Mouse (Mus musculus): ENCODE measurements around the gene Ccnjl.

Ccnjl gene

DNA sequence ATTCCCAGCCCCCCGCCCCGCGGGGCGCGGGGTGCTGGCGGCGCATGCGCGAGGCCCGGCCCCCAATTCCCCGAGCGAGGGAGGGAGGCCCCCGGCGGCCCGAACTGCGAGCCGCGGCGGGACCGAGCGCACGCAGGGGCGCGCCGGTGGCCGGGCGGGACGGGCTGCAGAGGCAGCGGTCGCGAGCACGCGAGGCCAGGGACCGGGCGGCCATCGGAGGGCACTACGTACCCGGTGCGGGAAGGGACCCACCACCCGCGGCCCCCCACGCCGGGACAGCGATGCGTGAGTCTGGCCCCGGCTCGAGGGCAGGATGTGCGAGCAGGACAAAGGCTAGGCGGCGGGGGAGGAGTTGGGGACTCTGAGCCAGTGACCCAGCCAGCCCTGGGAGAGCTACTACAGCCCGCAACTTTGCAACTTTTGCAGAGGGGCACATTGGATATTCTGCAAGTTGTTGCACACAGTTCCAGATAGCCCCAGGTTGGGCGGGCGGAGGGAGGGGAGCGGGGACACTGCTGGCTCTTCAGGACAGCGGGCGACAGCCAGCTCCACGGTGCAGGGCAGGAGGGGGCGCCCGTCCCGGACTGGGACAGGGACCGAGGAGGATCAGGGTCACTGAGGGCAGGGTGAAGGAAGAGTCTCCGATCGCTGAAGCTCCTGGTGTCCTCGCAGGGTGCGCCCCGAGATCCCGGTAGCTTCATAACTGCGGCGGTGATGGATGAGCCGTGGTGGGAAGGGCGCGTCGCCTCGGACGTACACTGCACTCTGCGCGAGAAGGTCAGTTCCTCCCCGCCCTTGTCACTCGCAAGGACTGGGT is at the start of gene Ccnjl:
TSS of gene Ccnjl (plus strand) at position 102 of the 817 bp plus-strand sequence.
- peak; percentile 51 to 69 for DNase-seq (ENCODE audit: low spot score in 2 of 2)

- DNase-seq (ENCODE audit: low spot score in 2 of 2): no peak
These were observed 49.2 kb upstream of the Ccnjl start for GRCm38 (mm10) chr11:43479376-43479775.

DNA sequence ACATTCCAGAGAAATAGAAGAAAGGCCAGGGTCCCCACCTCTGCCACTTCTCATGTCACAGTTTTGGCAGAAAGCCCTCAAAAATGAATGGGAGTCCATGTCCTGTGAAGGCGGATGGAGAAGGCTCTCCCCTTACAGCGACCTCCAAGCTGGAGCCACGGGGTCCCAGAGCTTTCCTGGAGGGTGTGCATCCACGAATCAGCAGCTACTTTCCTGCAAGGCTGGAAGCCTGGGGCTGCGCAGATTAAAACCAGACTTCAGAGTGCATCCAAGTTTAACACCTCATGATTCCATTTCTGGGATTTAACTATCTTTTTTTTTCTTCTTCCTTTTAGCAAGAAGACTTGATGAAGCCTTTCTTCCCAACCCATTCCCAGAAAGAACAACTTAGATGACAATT is 48.0 kb upstream of the Ccnjl start:
- no peak for DNase-seq (ENCODE audit: low spot score in 2 of 2)

GRCm38 (mm10) chr11:43481672-43482522 is 46.7 kb upstream of the Ccnjl start:
- DNase-seq (ENCODE audit: low spot score in 2 of 2): no peak

GRCm38 (mm10) chr11:43483122-43483792 is 45.3 kb upstream of the Ccnjl start:
- no peak for DNase-seq (ENCODE audit: low spot score in 2 of 2)

DNA sequence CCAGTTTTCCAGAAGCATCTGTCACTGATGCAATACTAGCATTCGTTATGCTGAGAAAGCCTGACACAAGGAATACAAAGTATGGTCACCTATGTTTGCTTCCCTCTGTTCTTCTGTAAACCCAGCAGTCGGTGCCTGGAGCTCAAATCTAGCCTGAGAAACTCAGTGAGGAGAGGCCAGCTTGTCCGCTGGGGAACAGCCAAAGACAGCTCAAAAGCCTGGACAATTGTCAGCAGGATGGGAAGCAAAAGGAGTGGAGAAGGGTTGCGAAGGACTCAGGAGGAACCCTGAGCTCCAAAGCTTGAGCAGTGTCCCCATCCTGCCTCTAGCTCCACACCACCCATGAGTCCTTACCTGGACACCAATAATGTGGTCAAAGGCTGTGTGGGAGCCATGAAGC is 44.5 kb upstream of the Ccnjl start:
- no peak for DNase-seq (ENCODE audit: low spot score in 2 of 2)

- DNase-seq (ENCODE audit: low spot score in 2 of 2): no peak
These were observed 43.9 kb upstream of the Ccnjl start for GRCm38 (mm10) chr11:43484652-43485051.

DNA sequence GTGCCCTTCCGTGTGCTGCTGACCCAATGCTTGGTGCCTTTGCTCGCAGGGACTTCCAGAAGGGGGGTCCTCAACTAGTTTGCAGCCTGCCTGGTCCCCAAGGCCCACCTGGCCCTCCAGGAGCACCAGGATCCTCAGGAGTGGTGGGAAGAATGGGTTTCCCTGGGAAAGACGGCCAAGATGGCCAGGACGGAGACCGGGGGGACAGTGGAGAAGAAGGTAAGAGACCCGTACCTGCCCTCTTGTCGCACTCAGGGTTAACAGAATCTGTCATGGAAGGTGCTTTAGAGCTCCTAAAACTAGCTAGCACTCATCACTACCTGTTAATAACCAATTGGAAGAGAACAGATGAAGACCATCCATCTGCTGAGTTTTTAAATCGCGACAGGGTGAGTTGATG is 42.7 kb upstream of the Ccnjl start:
- no peak for DNase-seq (ENCODE audit: low spot score in 2 of 2)

DNA sequence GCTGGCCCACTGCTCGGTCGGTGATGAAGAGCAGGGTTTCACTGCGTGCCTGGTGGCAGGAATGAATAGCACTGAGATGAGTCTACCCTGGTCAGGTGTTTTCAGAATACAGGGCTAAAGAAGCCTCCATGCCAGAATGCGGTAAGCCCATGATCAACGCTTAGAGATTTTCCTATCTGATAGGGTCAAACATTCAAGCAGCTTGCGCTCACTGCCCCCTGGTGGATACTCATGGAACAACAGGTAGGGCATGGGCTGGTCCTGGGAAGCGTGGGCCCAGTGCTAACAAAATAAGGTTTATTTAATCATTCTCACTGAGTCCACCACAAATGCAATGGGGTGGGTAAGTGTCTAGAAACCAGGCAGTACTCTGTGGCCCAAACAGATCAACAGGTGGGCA is 35.9 kb upstream of the Ccnjl start:
- DNase-seq (ENCODE audit: low spot score in 2 of 2): peak; percentile 78 to 84

DNA sequence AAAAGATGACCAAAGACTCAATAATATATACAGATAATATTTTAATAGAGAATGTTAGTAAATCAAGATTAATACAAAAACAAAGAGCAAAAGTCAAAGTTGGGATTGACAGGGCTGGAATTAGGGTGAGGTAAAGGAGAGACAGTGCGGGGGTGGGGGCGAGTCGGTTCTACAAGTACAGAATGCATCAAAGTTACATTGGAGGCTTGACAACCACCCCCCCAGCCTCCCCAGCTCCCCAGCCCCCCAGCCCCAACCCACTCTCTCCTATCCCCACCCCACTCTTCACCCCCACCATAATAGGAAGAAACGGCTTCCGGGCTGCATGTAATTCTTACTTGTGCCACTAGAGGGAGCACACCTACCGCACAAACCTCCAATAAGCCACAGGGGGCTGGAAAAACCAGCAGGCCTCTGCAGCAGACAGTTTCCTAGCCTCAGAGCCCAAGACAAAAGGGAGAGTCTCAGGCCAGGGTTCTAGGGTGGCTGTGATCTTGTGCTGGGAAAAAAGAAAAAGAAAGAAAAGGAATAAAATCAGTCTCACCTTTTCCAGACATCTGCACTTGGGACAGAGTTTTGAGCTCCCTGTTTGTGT is 34.7 kb upstream of the Ccnjl start:
- peak; percentile 76 to 87 for DNase-seq (ENCODE audit: low spot score in 2 of 2)

DNA sequence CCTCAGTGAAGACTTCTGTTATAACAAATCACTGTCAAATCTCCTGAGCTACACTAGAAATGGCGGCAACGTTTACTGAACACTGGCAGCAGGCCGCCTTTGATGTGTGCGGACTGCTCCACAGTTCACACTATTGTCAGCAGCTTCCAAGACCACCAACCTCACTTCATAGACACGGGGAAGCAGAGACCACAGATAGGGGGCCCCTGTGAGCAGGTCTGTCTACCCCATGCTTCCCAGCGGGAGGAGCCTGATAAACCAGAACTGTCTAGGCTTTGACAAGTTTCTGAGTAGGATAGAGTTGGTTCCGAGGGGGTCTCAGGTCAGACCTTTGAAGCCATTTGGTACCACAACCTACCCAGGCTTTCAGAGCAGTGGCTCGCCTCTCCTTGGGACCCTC is 33.5 kb upstream of the Ccnjl start:
- DNase-seq (ENCODE audit: low spot score in 2 of 2): peak in 1 of 2 experiments; percentile 43

GRCm38 (mm10) chr11:43495532-43495931 is 33.1 kb upstream of the Ccnjl start:
- DNase-seq (ENCODE audit: low spot score in 2 of 2): peak in 1 of 2 experiments; percentile 34

DNA sequence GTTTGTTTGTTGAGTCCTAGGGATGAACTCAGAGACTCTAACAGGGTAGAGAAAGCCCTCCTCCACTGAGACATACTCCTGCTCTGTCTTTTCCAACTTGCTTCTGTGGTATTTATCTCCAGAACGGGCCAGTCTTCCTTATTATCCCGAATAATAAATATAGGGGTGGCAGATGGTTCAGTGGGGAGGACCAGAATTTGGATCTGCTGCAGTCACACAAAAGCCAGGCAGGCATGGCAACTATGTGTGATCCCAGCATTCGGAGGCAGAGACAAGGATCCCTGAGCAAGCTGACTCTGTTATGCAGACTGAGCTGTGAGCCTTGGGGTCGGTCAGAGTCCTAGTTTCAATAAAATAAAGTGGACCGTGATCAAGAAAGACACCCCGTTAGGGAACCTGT is 27.3 kb upstream of the Ccnjl start:
- no peak for DNase-seq (ENCODE audit: low spot score in 2 of 2)

GRCm38 (mm10) chr11:43505188-43505587 is 23.4 kb upstream of the Ccnjl start:
- DNase-seq (ENCODE audit: low spot score in 2 of 2): no peak

- no peak for DNase-seq (ENCODE audit: low spot score in 2 of 2)
These were observed 20.6 kb upstream of the Ccnjl start for GRCm38 (mm10) chr11:43507976-43508375.

- DNase-seq (ENCODE audit: low spot score in 2 of 2): no peak
These were observed 18.7 kb upstream of the Ccnjl start for GRCm38 (mm10) chr11:43509878-43510277.

DNA sequence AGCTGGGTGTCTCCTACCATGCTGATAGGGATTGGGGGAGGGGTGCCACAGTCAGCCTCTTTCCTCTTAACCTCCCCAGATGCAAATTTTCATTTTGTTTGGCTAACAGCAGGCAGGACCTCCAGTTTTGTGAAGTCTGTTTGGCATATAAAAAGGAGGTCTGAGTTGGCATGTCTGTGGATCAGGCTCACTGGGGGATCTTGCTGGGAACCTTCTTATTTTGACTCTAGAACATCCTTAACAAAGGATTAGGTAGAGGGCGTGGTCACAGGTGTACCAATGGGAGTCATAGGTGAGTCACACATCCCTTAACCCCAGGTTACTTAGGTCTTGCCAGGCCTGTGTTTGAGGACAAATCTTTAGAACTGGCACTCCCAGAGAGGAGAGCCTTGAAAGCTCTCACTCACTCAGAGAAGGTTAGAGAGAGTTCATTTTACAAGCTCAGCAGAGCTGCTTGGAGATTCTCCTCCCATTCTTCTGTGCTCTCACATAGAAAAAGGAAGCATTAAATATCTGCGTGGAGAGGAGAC is 15.9 kb upstream of the Ccnjl start:
- DNase-seq (ENCODE audit: low spot score in 2 of 2): no peak

DNA sequence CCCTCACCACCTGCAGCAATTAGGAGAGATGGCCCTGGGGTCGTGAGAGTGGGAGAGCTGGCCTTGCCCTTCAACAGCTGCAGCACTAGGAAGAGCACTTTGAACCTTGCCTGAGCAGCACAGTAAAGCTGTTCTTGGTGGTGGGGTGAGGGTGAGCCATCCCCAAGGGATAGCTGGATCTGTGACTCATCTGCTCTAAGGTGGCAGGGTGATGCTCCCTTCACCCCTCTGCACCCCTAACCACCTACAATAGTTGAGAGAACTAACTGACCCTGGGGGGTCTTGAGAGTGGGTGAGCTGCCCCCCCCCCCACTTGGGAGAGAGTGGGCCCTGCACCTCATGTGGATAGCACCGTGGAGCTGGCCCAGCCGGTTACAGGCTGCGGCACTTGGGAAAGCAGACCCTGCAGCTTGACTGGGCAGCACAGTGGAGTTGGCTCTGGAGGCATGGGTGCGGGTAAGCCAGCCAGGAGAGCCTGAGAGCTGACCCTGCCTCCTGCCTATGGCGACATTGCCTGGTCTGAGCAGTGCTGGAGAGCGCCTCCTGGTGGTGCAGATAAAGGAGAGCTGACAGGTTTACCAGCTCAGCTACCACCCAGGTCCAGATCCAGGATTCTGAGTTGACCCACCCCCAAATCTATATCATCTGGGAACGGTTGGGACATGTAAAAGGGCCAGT is 12.1 kb upstream of the Ccnjl start:
- peak in 1 of 2 experiments; percentile 61 for DNase-seq (ENCODE audit: low spot score in 2 of 2)

GRCm38 (mm10) chr11:43517641-43518040 is 10.9 kb upstream of the Ccnjl start:
- DNase-seq (ENCODE audit: low spot score in 2 of 2): peak in 1 of 2 experiments; percentile 39

DNA sequence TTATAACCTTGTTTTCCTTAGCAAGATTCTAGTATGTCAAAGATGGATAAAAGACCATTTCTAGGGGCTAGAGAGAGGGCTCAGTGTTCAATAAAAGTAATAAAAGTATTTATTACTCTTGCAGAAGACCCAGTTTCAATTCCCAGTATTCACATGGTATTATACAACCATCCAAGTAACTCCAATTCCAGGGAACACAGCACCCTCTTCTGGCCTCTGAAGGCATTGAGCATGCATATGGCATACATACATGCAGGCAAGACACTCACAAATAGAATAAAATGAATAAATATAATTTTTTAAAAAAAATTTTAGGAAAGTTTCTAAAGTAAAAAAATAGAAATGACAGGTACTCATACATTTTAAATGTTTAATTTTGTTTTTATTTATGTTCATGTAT is 10.5 kb upstream of the Ccnjl start:
- no peak for DNase-seq (ENCODE audit: low spot score in 2 of 2)

DNA sequence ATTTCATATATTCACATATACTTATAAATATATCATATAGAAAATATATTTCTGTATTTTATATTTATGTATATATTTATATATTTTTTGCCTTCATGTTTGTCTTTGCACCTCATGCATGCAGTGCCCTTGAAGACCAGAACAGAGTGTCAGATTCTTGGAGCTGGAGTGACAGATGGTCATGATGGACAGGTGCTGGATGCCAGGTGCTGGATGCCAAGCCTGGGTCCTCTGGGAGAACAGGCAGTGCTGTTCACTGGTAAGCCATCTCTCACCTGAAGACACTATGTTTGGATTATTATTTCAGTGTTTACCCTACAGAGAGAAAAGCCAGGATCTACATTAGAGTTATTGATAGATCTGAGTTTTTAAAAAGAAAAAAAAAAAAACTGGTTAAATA is 9.8 kb upstream of the Ccnjl start:
- DNase-seq (ENCODE audit: low spot score in 2 of 2): peak in 1 of 2 experiments; percentile 45

Data from cerebellum, postnatal 4 days (tissue).